Mouse (Mus musculus) small intestine, adult 2 months (tissue): ENCODE results near the gene Mphosph9. TPM values are rescaled to one million over a fixed set of nuclear protein-coding genes. Genes with fewer than 3 reads are reported as not detected.
A peak's percentile ranks its signal among the peaks of the same experiment; 100 is the strongest.
"Not testable (repeated sequence)": the region's sequence is repeated elsewhere in the genome, so short reads cannot be mapped to it uniquely, and the experiment has no call there.

Source experiments
- H3K27ac ChIP-seq: fragments of 200-500 bp; 2 replicates; pipeline ENCODE4 v1.5.1; 2012; ENCODE audit warnings: low read depth, low read length, control low read depth, inconsistent platforms; ENCODE audit not compliant: insufficient read depth
- H3K27me3 ChIP-seq: fragments of 200-500 bp; 2 replicates; pipeline ENCODE4 v1.6.1; 2012; ENCODE audit warnings: mild to moderate bottlenecking, moderate library complexity, low read length, inconsistent platforms; ENCODE audit not compliant: control insufficient read depth, insufficient read depth
- H3K36me3 ChIP-seq: fragments of 200-500 bp; 2 replicates; pipeline ENCODE4 v1.6.1; 2012; ENCODE audit warnings: mild to moderate bottlenecking, low read length, control low read depth, inconsistent platforms; ENCODE audit not compliant: control insufficient read depth, insufficient read depth
- H3K4me1 ChIP-seq: fragments of 200-500 bp; 2 replicates; pipeline ENCODE4 v1.6.1; 2012; ENCODE audit warnings: low read length, inconsistent platforms, mixed read lengths; ENCODE audit not compliant: control insufficient read depth, insufficient read depth, insufficient read length
- H3K4me3 ChIP-seq: fragments of 200-500 bp; 2 replicates; pipeline ENCODE4 v1.5.1; 2012; ENCODE audit warnings: low read depth, mild to moderate bottlenecking, control low read depth, inconsistent platforms, low read length, moderate library complexity
- CTCF ChIP-seq: fragments of 200-500 bp; IDR thresholded peaks from 2 replicates; pipeline ENCODE4 v1.5.1; 2012; ENCODE audit warnings: low read depth, mild to moderate bottlenecking, control low read depth, inconsistent platforms, low read length, moderate library complexity, mixed read lengths; ENCODE audit not compliant: insufficient replicate concordance, insufficient read length; ENCODE audit errors: extremely low read depth
- POLR2A ChIP-seq: fragments of 200-500 bp; IDR thresholded peaks from 2 replicates; pipeline ENCODE4 v1.6.1; 2012; ENCODE audit warnings: low read depth, mild to moderate bottlenecking, control low read depth, inconsistent platforms, low read length, moderate library complexity
- WGBS: fragments of 180-500 bp; shearing (Covaris S2); methylation state at CpG from one replicate; pipeline ENCODE4 v1.1.7; 2018; 5-methylcytosine and 5-hydroxymethylcytosine counted together
- polyA plus RNA-seq: library from polyadenylated mRNA; depleted of rRNA; stranded (reverse); fragments of >200 nt; gene quantifications from 2 replicates; pipeline ENCODE4 v1.2.3, GENCODE M21; 2012; rRNA removed

Mphosph9 gene
- polyA plus RNA-seq = 0.76 and 1.4 TPM in 2 replicates

GRCm38 (mm10) chr5:124327510-124328364 is at the start of gene Mphosph9, which contains the start of gene 2810006K23Rik:
Mphosph9 (minus strand) TSS chr5:124327972.
2810006K23Rik (plus strand) TSS chr5:124328089.
- Histone ChIP-seq H3K27me3 (no peaks in the 10 kb centered on the region), H3K27ac (peak within 1 kb of the TSS; percentile 83), H3K4me1 (no peaks in the 10 kb centered on the region; the same call in 1 of the 2 replicates), H3K4me3 (peak within 1 kb of the TSS; percentile 77), H3K36me3 (no peaks in the 10 kb centered on the region)
- TF ChIP-seq CTCF = no peak
- TF ChIP-seq POLR2A = peak; percentile 94
- WGBS = under 1% methylated on average over 72 of the region's 72 CpGs

- TF ChIP-seq POLR2A (no peak), CTCF (no peak)
- 65% methylated on average over 4 of the region's 4 CpGs for WGBS
- Histone ChIP-seq H3K36me3 (peaks cover 71% of the 10 kb centered on the region), H3K4me1 (no peaks in the 10 kb centered on the region), H3K27ac (peak overlapping the region; percentile 16; the same call in 1 of the 2 replicates), H3K27me3 (no peaks in the 10 kb centered on the region), H3K4me3 (no peak overlapping the region)
Observed at GRCm38 (mm10) chr5:124377149-124377548, 49.4 kb upstream of the Mphosph9 start.

GRCm38 (mm10) chr5:124376401-124376800 is 48.6 kb upstream of the Mphosph9 start:
- H3K27ac ChIP-seq = no peak overlapping the region

GRCm38 (mm10) chr5:124374298-124374697 is 46.5 kb upstream of the Mphosph9 start:
- no peak overlapping the region for H3K27ac ChIP-seq
- H3K4me3 ChIP-seq = no peak overlapping the region
- TF ChIP-seq POLR2A = no peak
- no peak for TF ChIP-seq CTCF
- H3K36me3 ChIP-seq = peaks cover 75% of the 10 kb centered on the region
- no peaks in the 10 kb centered on the region for H3K4me1 ChIP-seq
- no peaks in the 10 kb centered on the region for H3K27me3 ChIP-seq
- WGBS = 97% methylated on average over 7 of the region's 7 CpGs

More at GRCm38 (mm10) chr5:124376401-124376800, 48.6 kb upstream of the Mphosph9 start:
- WGBS = 97% methylated on average over 1 of the region's 1 CpGs
- H3K4me3 ChIP-seq = no peak overlapping the region
- H3K27me3 ChIP-seq = no peaks in the 10 kb centered on the region
- TF ChIP-seq CTCF (no peak), POLR2A (no peak)
- H3K36me3 ChIP-seq = peaks cover 71% of the 10 kb centered on the region
- no peaks in the 10 kb centered on the region for H3K4me1 ChIP-seq

- Histone ChIP-seq H3K27ac (no peak overlapping the region), H3K4me1 (no peaks in the 10 kb centered on the region), H3K4me3 (no peak overlapping the region), H3K27me3 (no peaks in the 10 kb centered on the region), H3K36me3 (peaks cover 26% of the 10 kb centered on the region)
- 43% methylated on average over 3 of the region's 3 CpGs for WGBS
- no peak for TF ChIP-seq CTCF
- TF ChIP-seq POLR2A = no peak
Observed at GRCm38 (mm10) chr5:124366721-124367120, 38.9 kb upstream of the Mphosph9 start.

GRCm38 (mm10) chr5:124365754-124366153 is 38.0 kb upstream of the Mphosph9 start:
- TF ChIP-seq POLR2A (no peak), CTCF (no peak)
- Histone ChIP-seq H3K4me3 (no peak overlapping the region), H3K36me3 (peaks cover 18% of the 10 kb centered on the region), H3K4me1 (no peaks in the 10 kb centered on the region), H3K27ac (no peak overlapping the region), H3K27me3 (no peaks in the 10 kb centered on the region)
- WGBS = 86% methylated on average over 2 of the region's 2 CpGs

- TF ChIP-seq CTCF (no peak), POLR2A (no peak)
- Histone ChIP-seq H3K36me3 (peaks cover 7% of the 10 kb centered on the region), H3K27ac (no peak overlapping the region), H3K4me3 (no peak overlapping the region), H3K27me3 (no peaks in the 10 kb centered on the region), H3K4me1 (no peaks in the 10 kb centered on the region)
- WGBS = 92% methylated on average over 6 of the region's 6 CpGs
Observed at GRCm38 (mm10) chr5:124364173-124364918, 36.6 kb upstream of the Mphosph9 start.

- 89% methylated on average over 5 of the region's 5 CpGs for WGBS
- H3K27ac ChIP-seq, H3K4me1 ChIP-seq, H3K36me3 ChIP-seq, H3K27me3 ChIP-seq, H3K4me3 ChIP-seq: not testable (repeated sequence)
Observed at GRCm38 (mm10) chr5:124362982-124363381, 35.2 kb upstream of the Mphosph9 start, which contains the start of gene Cdk2ap1. Cdk2ap1 (minus strand) TSS chr5:124363082.
